Mouse (Mus musculus) forebrain, embryonic 12.5 days (tissue): ENCODE data around the gene Pcnx2. TPM values are rescaled to one million over a fixed set of nuclear protein-coding genes. Genes with fewer than 3 reads are reported as not detected.

Experiments used
- ATAC-seq: fragments of 200-750 bp; cut with Nextera tagmentation; 2 replicates; pipeline ENCODE4 v1.8.0; 2017; ENCODE audit warnings: moderate TSS enrichment; ENCODE audit not compliant: low FRiP score
- H3K27ac ChIP-seq: fragments of 300-500 bp; sonication (generic); 2 replicates; pipeline ENCODE4 v1.5.1; 2016; ENCODE audit warnings: mild to moderate bottlenecking
- H3K27me3 ChIP-seq: fragments of 300-500 bp; sonication (generic); 2 replicates; pipeline ENCODE4 v1.6.1; 2016; ENCODE audit warnings: mild to moderate bottlenecking
- H3K36me3 ChIP-seq: fragments of 300-500 bp; sonication (generic); replicated peaks from 2 replicates; pipeline ENCODE4 v1.6.1; 2016; ENCODE audit warnings: mild to moderate bottlenecking
- H3K4me1 ChIP-seq: fragments of 300-500 bp; sonication (generic); 2 replicates; pipeline ENCODE4 v1.6.1; 2016
- H3K4me2 ChIP-seq: fragments of 300-500 bp; sonication (generic); 2 replicates; pipeline ENCODE4 v1.6.1; 2016; ENCODE audit warnings: mild to moderate bottlenecking, moderate library complexity
- H3K4me3 ChIP-seq: fragments of 300-500 bp; sonication (generic); replicated peaks from 2 replicates; pipeline ENCODE4 v1.5.1; 2016; ENCODE audit warnings: mild to moderate bottlenecking
- H3K9ac ChIP-seq: fragments of 300-500 bp; sonication (generic); 2 replicates; pipeline ENCODE4 v1.6.1; 2016; ENCODE audit warnings: mild to moderate bottlenecking
- H3K9me3 ChIP-seq: fragments of 300-500 bp; sonication (generic); 2 replicates; pipeline ENCODE4 v1.6.1; 2016
- WGBS: fragments of 180-500 bp; shearing (Covaris S2); methylation state at CpG from one replicate; pipeline ENCODE4 v1.1.7; 2016; 5-methylcytosine and 5-hydroxymethylcytosine counted together
- polyA plus RNA-seq: library from polyadenylated mRNA; unstranded; fragments of >200 nt; fragmentation: Nextera tagmentation; extraction: Ambion mirVana; gene quantifications from 2 replicates; pipeline ENCODE4 v1.2.1, GENCODE M21; 2016

The Pcnx2 gene
- polyA plus RNA-seq, 1 experiment from 2014 or later = 1.3 TPM

DNA sequence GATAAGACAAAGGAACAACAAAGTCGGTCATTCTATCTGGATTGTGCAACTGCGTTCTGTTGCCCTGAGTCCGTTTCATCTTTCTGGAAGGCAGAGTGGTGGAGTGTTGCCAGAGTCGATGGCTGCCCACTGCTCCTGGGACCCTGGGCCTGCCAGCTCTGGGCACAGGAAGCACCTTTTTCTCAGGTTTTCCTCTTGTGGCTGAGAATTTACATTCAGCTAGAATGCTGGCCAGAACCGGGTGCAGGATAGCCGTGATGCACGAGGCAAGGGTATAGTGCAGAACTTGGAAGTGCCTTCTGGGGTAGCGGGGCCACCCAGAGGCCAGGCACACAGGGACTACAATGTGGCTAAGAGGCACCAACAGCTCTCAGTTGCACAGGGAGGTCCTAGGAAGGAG lies 155.7 kb downstream of the Pcnx2 start:
- WGBS = 83% methylated on average over 8 of the region's 8 CpGs
- H3K36me3 ChIP-seq = no peaks in the 10 kb centered on the region
- H3K27ac ChIP-seq = no peak overlapping the region
- no peak overlapping the region for H3K9ac ChIP-seq
- no peak overlapping the region for H3K4me2 ChIP-seq
- H3K27me3 ChIP-seq = no peaks in the 10 kb centered on the region
- H3K4me3 ChIP-seq = no peak overlapping the region
- no peak for ATAC-seq
- no peaks in the 10 kb centered on the region for H3K9me3 ChIP-seq
- 0 out of 2 replicates have a peak, but pooled peaks cover 3% of the 10 kb centered on the region for H3K4me1 ChIP-seq

DNA sequence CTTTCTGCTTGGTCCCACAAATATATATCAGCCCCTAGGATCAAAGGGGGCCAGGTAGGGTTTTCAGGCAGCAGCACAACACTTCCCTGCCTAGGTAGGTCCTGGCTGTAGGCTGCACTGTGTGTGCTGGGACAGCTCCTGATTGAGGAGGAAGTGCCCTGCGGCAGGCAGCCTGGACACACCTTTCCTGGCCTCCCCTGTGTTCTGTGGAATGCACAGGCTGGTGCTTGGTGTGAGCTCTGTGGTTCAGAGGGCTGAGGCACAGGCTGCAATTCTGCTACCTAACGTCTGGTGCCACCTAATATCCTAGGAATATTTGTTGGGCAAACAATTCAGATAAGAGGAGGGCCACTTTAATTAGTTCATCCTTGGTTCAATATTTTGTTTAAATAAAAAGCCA lies 156.3 kb downstream of the Pcnx2 start:
- 72% methylated on average over 2 of the region's 2 CpGs for WGBS
- Histone ChIP-seq H3K36me3 (no peaks in the 10 kb centered on the region), H3K4me2 (no peak overlapping the region), H3K9me3 (no peaks in the 10 kb centered on the region), H3K27ac (no peak overlapping the region), H3K4me1 (0 out of 2 replicates have a peak, but pooled peaks cover 3% of the 10 kb centered on the region), H3K4me3 (no peak overlapping the region), H3K27me3 (no peaks in the 10 kb centered on the region), H3K9ac (no peak overlapping the region)
- ATAC-seq = no peak

DNA sequence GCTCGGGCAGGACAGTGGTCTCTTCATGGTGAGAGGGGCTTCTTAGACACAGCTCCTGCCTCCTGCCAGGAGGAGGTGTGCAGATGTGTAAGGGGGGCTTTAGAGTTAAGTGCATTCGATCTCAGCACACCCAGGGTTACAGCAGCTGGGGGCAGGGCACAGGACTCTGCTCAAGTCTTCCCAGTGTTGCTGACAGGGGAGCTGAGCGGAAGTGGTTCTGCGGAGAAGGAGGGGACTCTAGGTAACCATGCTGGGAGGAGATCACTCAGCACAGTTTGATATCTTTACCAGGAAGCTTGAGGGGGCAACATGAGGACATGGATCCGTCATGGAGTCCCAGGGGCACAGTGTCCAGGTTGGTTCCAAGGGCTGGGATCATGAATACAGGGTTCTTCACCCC lies 156.7 kb downstream of the Pcnx2 start:
- no peaks in the 10 kb centered on the region for H3K36me3 ChIP-seq
- H3K4me3 ChIP-seq = no peak overlapping the region
- no peak overlapping the region for H3K9ac ChIP-seq
- ATAC-seq = no peak
- no peaks in the 10 kb centered on the region for H3K9me3 ChIP-seq
- no peaks in the 10 kb centered on the region for H3K27me3 ChIP-seq
- 75% methylated on average over 5 of the region's 5 CpGs for WGBS
- H3K4me1 ChIP-seq = 0 out of 2 replicates have a peak, but pooled peaks cover 3% of the 10 kb centered on the region
- no peak overlapping the region for H3K4me2 ChIP-seq
- H3K27ac ChIP-seq = no peak overlapping the region

DNA sequence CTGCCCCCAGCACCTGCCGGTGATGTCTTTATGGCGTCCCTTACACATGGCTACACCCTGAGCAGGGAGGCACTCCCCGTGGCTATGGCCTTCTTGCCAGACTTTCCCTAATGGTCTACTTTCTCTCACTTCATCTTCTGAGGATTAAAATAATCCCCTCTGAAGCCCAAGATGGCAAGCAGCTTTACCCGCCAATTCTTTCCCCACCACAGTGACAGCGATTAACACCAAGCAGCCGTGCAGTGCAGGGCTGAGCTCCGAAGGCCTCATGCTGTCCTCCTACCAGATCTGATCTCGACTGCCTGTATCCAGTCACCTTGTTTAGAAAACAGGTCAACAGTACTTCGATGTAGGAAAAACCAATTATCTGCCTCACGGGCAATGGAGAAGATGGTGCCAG lies 157.5 kb downstream of the Pcnx2 start:
- Histone ChIP-seq H3K4me1 (peaks cover 3% of the 10 kb centered on the region; the same call in 1 of the 2 replicates), H3K4me2 (no peak overlapping the region), H3K9me3 (no peaks in the 10 kb centered on the region), H3K9ac (no peak overlapping the region), H3K27ac (no peak overlapping the region), H3K27me3 (no peaks in the 10 kb centered on the region), H3K36me3 (no peaks in the 10 kb centered on the region), H3K4me3 (no peak overlapping the region)
- WGBS = 76% methylated on average over 10 of the region's 10 CpGs
- no peak for ATAC-seq

DNA sequence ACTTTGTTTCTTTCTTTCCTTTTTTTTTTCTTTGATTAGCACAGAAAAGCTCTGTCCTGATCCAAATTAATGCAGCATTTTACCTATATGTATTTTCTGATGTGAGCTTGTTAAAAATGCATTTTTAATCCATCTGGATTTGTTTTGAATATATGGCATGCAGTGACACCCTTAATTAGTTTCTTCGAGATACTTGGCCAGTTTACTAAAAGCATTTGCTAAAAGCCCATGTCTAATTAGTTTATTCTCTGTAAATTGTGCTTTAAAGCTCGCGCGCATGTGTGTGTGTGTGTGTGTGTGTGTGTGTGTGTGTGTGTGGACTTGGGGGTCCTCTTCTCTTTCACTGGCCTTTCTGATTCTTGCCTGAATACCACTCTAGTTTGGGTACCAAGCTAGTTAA lies 159.2 kb downstream of the Pcnx2 start:
- H3K4me2 ChIP-seq = no peak overlapping the region
- ATAC-seq = no peak
- H3K27me3 ChIP-seq = no peaks in the 10 kb centered on the region
- peaks cover 9% of the 10 kb centered on the region for H3K4me1 ChIP-seq
- no peak overlapping the region for H3K9ac ChIP-seq
- no peaks in the 10 kb centered on the region for H3K9me3 ChIP-seq
- no peak overlapping the region for H3K4me3 ChIP-seq
- H3K36me3 ChIP-seq = no peaks in the 10 kb centered on the region
- 87% methylated on average over 4 of the region's 4 CpGs for WGBS
- no peak overlapping the region for H3K27ac ChIP-seq

DNA sequence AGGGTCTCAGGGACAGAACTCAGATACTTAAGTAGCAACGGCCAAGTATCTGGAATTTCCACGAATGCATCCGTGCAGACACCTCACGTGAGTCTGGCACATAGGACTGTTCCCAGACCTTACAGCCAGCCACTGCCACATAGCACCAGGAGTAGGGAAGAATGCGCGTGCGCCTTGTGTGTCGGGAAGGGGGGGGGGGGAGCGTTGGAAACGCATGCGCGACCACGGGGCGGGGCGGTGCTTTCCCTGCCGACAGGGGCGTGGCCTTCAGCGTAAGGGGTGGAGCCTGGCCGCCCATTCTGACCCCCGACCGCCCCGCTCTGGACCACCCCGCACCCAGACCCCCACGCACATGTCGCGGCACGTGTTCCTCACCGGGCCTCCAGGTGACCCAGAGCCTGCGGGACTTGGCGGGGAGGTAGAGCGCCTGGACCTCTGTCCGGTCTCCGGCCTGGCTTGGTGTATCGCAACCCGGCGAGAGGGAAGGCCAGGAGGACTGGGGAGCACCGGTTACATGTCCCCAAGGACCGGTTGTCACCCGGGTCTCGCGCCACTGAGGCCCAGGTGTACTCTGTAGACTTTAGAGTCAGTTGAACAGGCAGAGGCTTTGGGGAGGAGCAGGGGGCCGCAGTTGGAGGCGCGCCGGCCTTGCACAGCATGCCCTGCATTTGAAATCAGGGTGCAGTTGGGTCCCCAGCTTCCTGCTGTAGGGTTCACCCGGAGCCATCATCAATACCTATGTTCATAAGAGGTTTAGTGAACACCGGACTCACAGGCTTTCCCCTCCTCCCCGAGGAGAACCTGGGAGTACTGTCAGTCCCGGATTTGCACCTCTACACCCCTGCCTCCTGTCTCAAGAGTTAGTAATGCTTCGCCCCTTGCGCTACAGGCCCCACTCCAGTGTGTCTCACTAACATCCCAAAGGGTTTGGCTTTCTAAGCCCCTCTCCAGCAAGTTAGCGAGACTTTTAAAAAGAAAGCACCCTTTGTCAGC lies 163.9 kb downstream of the Pcnx2 start:
- peak overlapping the region; percentile 69 for H3K4me3 ChIP-seq
- peak overlapping the region; percentile 76 for H3K9ac ChIP-seq
- 6% methylated on average over 47 of the region's 52 CpGs for WGBS
- peak overlapping the region; percentile 83 for H3K4me2 ChIP-seq
- peaks cover 7% of the 10 kb centered on the region for H3K4me1 ChIP-seq
- H3K36me3 ChIP-seq = no peaks in the 10 kb centered on the region
- no peaks in the 10 kb centered on the region for H3K9me3 ChIP-seq
- H3K27ac ChIP-seq = no peak overlapping the region; the same call in 1 of the 2 replicates
- H3K27me3 ChIP-seq = no peaks in the 10 kb centered on the region
- ATAC-seq = peak; percentile 95

DNA sequence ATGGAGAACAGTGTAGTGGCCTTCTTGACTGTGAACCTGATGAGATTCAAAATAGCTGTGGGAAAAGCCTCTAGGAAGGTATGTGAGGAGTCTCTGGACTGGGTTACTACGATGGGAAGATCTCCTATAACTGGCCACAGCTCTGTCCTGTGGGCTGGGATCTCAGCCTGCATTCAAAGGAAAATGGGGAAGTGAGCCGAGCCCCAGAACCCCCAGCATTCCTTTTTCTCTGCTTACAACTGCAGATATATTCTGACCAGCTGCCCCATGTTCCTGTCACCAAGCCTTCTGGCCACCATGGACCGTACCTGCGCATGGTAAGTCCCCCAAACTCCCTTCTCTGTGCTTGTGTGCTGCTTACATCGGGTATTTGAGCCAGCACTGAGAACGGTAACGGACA lies 168.4 kb downstream of the Pcnx2 start, which contains the start of gene Ntpcr:
Gene Ntpcr (plus strand): TSS at position 218 of the 400 bp plus-strand sequence.
- H3K9me3 ChIP-seq = no peaks in the 10 kb centered on the region
- WGBS = 81% methylated on average over 7 of the region's 7 CpGs
- H3K36me3 ChIP-seq = no peaks in the 10 kb centered on the region
- H3K4me1 ChIP-seq = peaks cover 6% of the 10 kb centered on the region
- no peak within 1 kb of the TSS for H3K27ac ChIP-seq
- no peaks in the 10 kb centered on the region for H3K27me3 ChIP-seq
- no peak within 1 kb of the TSS for H3K4me3 ChIP-seq
- H3K9ac ChIP-seq = no peak within 1 kb of the TSS
- no peak for ATAC-seq
- H3K4me2 ChIP-seq = no peak within 1 kb of the TSS

DNA sequence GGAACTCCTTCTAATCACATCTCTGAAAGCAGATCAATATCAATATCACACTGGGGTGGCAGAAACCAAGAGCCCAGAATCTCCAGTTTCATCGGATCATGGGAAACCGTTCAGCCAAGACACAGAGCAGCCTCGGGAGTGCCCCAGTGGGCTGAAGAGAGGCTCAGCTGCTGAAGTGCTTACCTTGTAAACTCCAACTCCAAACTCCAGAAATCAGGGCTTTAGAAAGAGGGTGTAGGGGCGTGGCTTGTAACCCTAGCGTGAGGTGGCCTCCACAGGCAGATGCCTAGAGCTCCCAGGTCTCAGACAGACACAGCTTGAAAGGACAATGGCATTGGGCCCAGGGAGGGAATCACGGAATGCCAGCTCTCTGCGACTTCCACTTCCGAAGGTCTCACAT lies 170.3 kb downstream of the Pcnx2 start:
- WGBS = 56% methylated on average over 8 of the region's 8 CpGs
- no peaks in the 10 kb centered on the region for H3K36me3 ChIP-seq
- no peaks in the 10 kb centered on the region for H3K9me3 ChIP-seq
- no peak overlapping the region for H3K4me3 ChIP-seq
- no peak overlapping the region for H3K4me2 ChIP-seq
- no peak overlapping the region for H3K27ac ChIP-seq
- no peak for ATAC-seq
- H3K4me1 ChIP-seq = no peaks in the 10 kb centered on the region; the same call in 1 of the 2 replicates
- no peaks in the 10 kb centered on the region for H3K27me3 ChIP-seq
- no peak overlapping the region for H3K9ac ChIP-seq

DNA sequence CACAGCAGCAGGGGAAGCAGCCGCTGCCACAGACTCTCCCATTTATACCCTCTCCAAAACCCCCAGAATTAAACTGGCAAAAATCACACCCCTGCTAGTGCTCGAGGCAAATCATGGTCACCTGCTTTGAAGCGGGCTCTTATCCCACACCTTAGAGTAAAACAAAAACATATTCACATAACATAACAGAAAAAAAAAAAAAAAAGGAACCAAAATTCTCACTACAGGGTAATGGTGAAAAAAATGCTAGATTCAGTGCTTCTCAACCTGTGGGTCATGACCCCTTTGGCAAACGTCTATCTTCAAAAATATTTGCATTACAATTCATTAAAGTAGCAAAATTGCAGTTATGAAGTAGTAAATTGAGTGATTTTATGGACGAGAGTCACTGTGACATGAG lies 171.1 kb downstream of the Pcnx2 start:
- Histone ChIP-seq H3K9ac (no peak overlapping the region), H3K27ac (no peak overlapping the region), H3K4me3 (no peak overlapping the region), H3K27me3 (no peaks in the 10 kb centered on the region), H3K4me2 (no peak overlapping the region), H3K4me1 (no peaks in the 10 kb centered on the region; the same call in 1 of the 2 replicates), H3K9me3 (no peaks in the 10 kb centered on the region), H3K36me3 (no peaks in the 10 kb centered on the region)
- WGBS = 85% methylated on average over 5 of the region's 5 CpGs
- no peak for ATAC-seq

DNA sequence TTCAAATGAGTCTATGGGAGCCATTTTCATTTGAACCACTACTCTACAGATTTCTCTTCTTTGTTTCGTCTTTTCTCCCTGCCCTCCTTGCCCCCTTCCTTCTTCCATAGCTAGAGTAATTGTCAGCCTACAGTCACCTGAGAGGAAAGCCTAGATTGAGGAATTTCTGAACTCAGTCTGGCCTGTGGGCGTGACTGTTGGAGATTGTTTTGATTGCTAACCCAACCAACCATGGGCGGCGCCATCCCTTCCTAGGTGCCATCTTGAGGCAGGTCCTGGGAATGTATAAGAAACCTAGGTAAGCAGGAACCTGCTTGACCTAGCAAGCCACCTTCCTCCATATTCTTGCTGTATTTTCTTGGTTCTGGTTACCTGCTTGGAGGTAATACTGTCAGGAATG lies 172.0 kb downstream of the Pcnx2 start:
- 94% methylated on average over 4 of the region's 4 CpGs for WGBS
- Histone ChIP-seq H3K9me3 (no peaks in the 10 kb centered on the region), H3K9ac (no peak overlapping the region), H3K4me3 (no peak overlapping the region), H3K4me1 (no peaks in the 10 kb centered on the region; the same call in 1 of the 2 replicates), H3K36me3 (no peaks in the 10 kb centered on the region), H3K27me3 (no peaks in the 10 kb centered on the region), H3K27ac (no peak overlapping the region), H3K4me2 (no peak overlapping the region)
- no peak for ATAC-seq

DNA sequence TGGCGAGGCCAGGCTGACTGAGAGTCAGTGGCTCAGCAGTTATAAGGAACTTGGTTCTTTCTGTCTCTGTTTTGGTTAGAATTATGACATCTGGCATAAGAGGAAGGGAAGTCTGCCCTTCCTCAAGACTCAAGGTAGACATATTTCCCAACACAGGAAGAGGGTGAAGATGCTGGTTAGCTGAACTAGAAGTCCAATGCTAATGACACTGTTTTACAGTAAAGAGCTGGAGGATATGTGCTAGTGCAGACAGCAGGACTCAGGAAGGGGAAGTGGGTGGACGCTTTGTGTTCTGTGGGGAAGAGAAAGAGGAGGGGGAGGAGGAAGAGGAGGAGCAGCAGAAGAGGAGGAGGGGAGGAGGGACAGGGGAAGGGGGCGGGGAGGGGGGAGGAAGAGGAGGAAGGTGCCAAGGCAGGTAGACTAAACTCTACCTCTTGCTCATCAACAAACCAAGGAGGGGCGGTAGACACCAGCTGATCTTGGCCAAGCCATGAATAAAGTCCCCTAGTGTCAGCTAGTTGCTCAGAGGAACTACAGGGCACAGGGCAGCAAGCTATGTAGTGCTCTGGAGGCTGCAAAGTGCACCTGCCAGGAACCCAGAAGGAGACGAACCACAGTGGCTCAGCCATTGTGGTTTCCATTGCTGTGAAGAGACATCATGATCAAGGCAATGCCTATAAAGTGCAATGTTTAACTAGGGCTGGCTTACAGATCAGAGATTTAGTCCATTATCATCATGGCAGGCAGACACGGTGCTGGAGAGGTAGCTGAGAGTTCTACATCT lies 172.9 kb downstream of the Pcnx2 start:
- no peak overlapping the region for H3K4me3 ChIP-seq
- WGBS = 79% methylated on average over 6 of the region's 6 CpGs
- H3K9me3 ChIP-seq = no peaks in the 10 kb centered on the region
- no peak overlapping the region for H3K27ac ChIP-seq
- H3K4me2 ChIP-seq = no peak overlapping the region
- ATAC-seq = no peak
- no peak overlapping the region for H3K9ac ChIP-seq
- no peaks in the 10 kb centered on the region for H3K36me3 ChIP-seq
- H3K27me3 ChIP-seq = no peaks in the 10 kb centered on the region
- no peaks in the 10 kb centered on the region for H3K4me1 ChIP-seq

DNA sequence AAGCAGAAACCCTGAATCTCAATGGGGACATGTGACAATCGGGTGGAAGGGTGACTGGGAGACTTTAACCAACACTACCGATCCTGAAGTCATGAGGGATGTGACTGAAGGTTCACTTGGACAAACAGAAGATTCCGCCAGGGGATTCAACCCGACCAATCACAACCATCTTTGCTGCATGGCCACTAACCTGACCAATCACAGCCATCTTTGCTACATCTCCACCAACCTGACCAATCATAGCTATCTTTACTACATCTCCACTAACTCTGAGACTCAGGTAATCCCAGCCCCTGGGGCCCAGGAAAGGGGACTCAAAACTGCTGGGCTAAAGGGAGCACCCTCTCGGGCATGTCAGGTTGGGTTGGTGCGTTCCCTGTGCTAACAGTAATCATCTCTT lies 174.7 kb downstream of the Pcnx2 start:
- no peak for ATAC-seq
- WGBS = 95% methylated on average over 6 of the region's 6 CpGs
- Histone ChIP-seq H3K27me3 (no peaks in the 10 kb centered on the region), H3K36me3 (no peaks in the 10 kb centered on the region), H3K4me2 (no peak overlapping the region), H3K4me1 (no peaks in the 10 kb centered on the region), H3K9me3 (no peaks in the 10 kb centered on the region), H3K9ac (no peak overlapping the region), H3K27ac (no peak overlapping the region), H3K4me3 (no peak overlapping the region)
